Mouse (Mus musculus) forebrain, postnatal 0 days (tissue): ENCODE measurements around the gene Nfya. TPM values are rescaled to one million over a fixed set of nuclear protein-coding genes. Genes with fewer than 3 reads are reported as not detected.

Experiments
- ATAC-seq: fragments of 200-750 bp; cut with Nextera tagmentation; 2 replicates; pipeline ENCODE4 v1.8.0; 2017; ENCODE audit warnings: mild to moderate bottlenecking, moderate library complexity
- DNase-seq: peaks from one replicate; pipeline ENCODE4 v3.0.0-alpha.2; 2015
- H3K27ac ChIP-seq: fragments of 300-500 bp; sonication (generic); 2 replicates; pipeline ENCODE4 v1.5.1; 2014; ENCODE audit warnings: low read depth, mild to moderate bottlenecking, antibody characterized with exemption, low read length, moderate library complexity, mixed read lengths
- H3K27me3 ChIP-seq: fragments of 300-500 bp; sonication (generic); 2 replicates; pipeline ENCODE4 v1.6.1; 2014; ENCODE audit warnings: mild to moderate bottlenecking, low read length, mixed read lengths; ENCODE audit not compliant: insufficient read depth
- H3K36me3 ChIP-seq: fragments of 300-500 bp; sonication (generic); 2 replicates; pipeline ENCODE4 v1.6.1; 2014; ENCODE audit warnings: mild to moderate bottlenecking, moderate library complexity; ENCODE audit not compliant: insufficient read depth
- H3K4me1 ChIP-seq: fragments of 300-500 bp; sonication (generic); 2 replicates; pipeline ENCODE4 v1.6.1; 2014; ENCODE audit warnings: antibody characterized with exemption; ENCODE audit not compliant: insufficient read depth
- H3K4me2 ChIP-seq: fragments of 300-500 bp; sonication (generic); 2 replicates; pipeline ENCODE4 v1.6.1; 2014; ENCODE audit warnings: low read depth, mild to moderate bottlenecking, moderate library complexity
- H3K4me3 ChIP-seq: fragments of 300-500 bp; sonication (generic); 2 replicates; pipeline ENCODE4 v1.5.1; 2014; ENCODE audit warnings: low read depth, low read length, mixed read lengths
- H3K9ac ChIP-seq: fragments of 300-500 bp; sonication (generic); 2 replicates; pipeline ENCODE4 v1.6.1; 2014; ENCODE audit warnings: mild to moderate bottlenecking
- H3K9me3 ChIP-seq: fragments of 300-500 bp; sonication (generic); 2 replicates; pipeline ENCODE4 v1.6.1; 2016; ENCODE audit warnings: low read length
- CTCF ChIP-seq: sonication (generic); IDR thresholded peaks from 2 replicates; pipeline ENCODE4 v1.5.1; 2016; ENCODE audit warnings: antibody characterized with exemption, control low read depth, low read depth
- WGBS: fragments of 180-500 bp; shearing (Covaris S2); extraction: QIAGEN DNeasy Blood & Tissue Kit; methylation state at CpG from one replicate; pipeline ENCODE4 v1.1.7; 2014; 5-methylcytosine and 5-hydroxymethylcytosine counted together
- polyA plus RNA-seq: library from polyadenylated mRNA; unstranded; fragments of >200 nt; fragmentation: Nextera tagmentation; extraction: Ambion mirVana; gene quantifications from 2 replicates; pipeline ENCODE4 v1.2.1, GENCODE M21; 2015
- total RNA-seq: library from RNA; depleted of rRNA; stranded (reverse); fragments of >200 nt; gene quantifications from 2 replicates; pipeline ENCODE4 v1.2.3, GENCODE M21; 2014

Nfya gene
- total and polyA plus RNA-seq, 2 experiments from 2014 or later, result 6.6 to 35.0 TPM

GRCm38 (mm10) chr17:48451753-48452444, 42.2 kb upstream of the Nfya start:
- Histone ChIP-seq H3K36me3 (no peaks in the 10 kb centered on the region), H3K4me3 (no peak overlapping the region), H3K4me2 (no peak overlapping the region), H3K9me3 (no peaks in the 10 kb centered on the region), H3K27me3 (no peaks in the 10 kb centered on the region), H3K9ac (no peak overlapping the region), H3K27ac (no peak overlapping the region), H3K4me1 (no peaks in the 10 kb centered on the region)
- ATAC-seq (no peak), DNase-seq (no peak)
- 52% methylated on average over 9 of the region's 9 CpGs for WGBS
- TF ChIP-seq CTCF, result no peak

GRCm38 (mm10) chr17:48451353-48451675, 41.6 kb upstream of the Nfya start, which contains the start of gene Tspo2:
Gene Tspo2 (minus strand): TSS chr17:48451522.
- Histone ChIP-seq H3K4me3 (no peak within 1 kb of the TSS), H3K4me2 (no peak within 1 kb of the TSS), H3K27me3 (no peaks in the 10 kb centered on the region), H3K9me3 (no peaks in the 10 kb centered on the region), H3K9ac (no peak within 1 kb of the TSS), H3K36me3 (no peaks in the 10 kb centered on the region), H3K4me1 (no peaks in the 10 kb centered on the region), H3K27ac (no peak within 1 kb of the TSS)
- ATAC-seq, result no peak
- WGBS, result 65% methylated on average over 7 of the region's 7 CpGs
- DNase-seq, result no peak
- TF ChIP-seq CTCF, result no peak

GRCm38 (mm10) chr17:48450666-48451352, 41.1 kb upstream of the Nfya start:
- H3K4me3 ChIP-seq, result no peak overlapping the region
- no peak for TF ChIP-seq CTCF
- no peak overlapping the region for H3K27ac ChIP-seq
- H3K9me3 ChIP-seq, result no peaks in the 10 kb centered on the region
- DNase-seq (no peak), ATAC-seq (no peak)
- no peak overlapping the region for H3K9ac ChIP-seq
- no peaks in the 10 kb centered on the region for H3K36me3 ChIP-seq
- H3K4me1 ChIP-seq, result no peaks in the 10 kb centered on the region
- no peak overlapping the region for H3K4me2 ChIP-seq
- no peaks in the 10 kb centered on the region for H3K27me3 ChIP-seq
- WGBS, result 67% methylated on average over 13 of the region's 13 CpGs

GRCm38 (mm10) chr17:48447675-48448074, 38.0 kb upstream of the Nfya start:
- Histone ChIP-seq H3K4me3 (no peak overlapping the region), H3K4me1 (no peaks in the 10 kb centered on the region), H3K4me2 (no peak overlapping the region), H3K27me3 (no peaks in the 10 kb centered on the region), H3K27ac (no peak overlapping the region), H3K36me3 (no peaks in the 10 kb centered on the region), H3K9ac (no peak overlapping the region), H3K9me3 (no peaks in the 10 kb centered on the region)
- TF ChIP-seq CTCF, result no peak
- WGBS, result 74% methylated on average over 8 of the region's 8 CpGs
- ATAC-seq (no peak), DNase-seq (no peak)

- Histone ChIP-seq H3K27me3 (no peaks in the 10 kb centered on the region), H3K9ac (no peak overlapping the region), H3K4me3 (no peak overlapping the region), H3K27ac (no peak overlapping the region), H3K9me3 (no peaks in the 10 kb centered on the region), H3K4me2 (no peak overlapping the region), H3K36me3 (no peaks in the 10 kb centered on the region), H3K4me1 (no peaks in the 10 kb centered on the region)
- TF ChIP-seq CTCF, result no peak
- ATAC-seq (no peak), DNase-seq (no peak)
- 54% methylated on average over 16 of the region's 16 CpGs for WGBS
Observed at GRCm38 (mm10) chr17:48443542-48444145, 33.9 kb upstream of the Nfya start.

- Histone ChIP-seq H3K4me3 (no peak overlapping the region), H3K9me3 (no peaks in the 10 kb centered on the region), H3K27me3 (no peaks in the 10 kb centered on the region), H3K36me3 (no peaks in the 10 kb centered on the region), H3K4me2 (no peak overlapping the region), H3K4me1 (no peaks in the 10 kb centered on the region), H3K9ac (no peak overlapping the region), H3K27ac (no peak overlapping the region)
- ATAC-seq (no peak), DNase-seq (no peak)
- TF ChIP-seq CTCF, result no peak
- 67% methylated on average over 7 of the region's 7 CpGs for WGBS
Observed at GRCm38 (mm10) chr17:48442745-48443457, 33.2 kb upstream of the Nfya start.
